Mouse (Mus musculus): ENCODE measurements around the gene Rnf208. TPM values are rescaled to one million over a fixed set of nuclear protein-coding genes. Genes with fewer than 3 reads are reported as not detected.

Gene Rnf208
- polyA plus RNA-seq, 1 experiment = 49.1 TPM

- H3K27me3 ChIP-seq (replicated peaks; ENCODE audit: control insufficient read depth, insufficient read depth, low read length) = no peaks in the 10 kb centered on the region; the same call in 1 of the 2 replicates
- WGBS = 82% methylated on average over 9 of the region's 9 CpGs
- TF ChIP-seq CTCF (conservative IDR thresholded peaks at IDR 0.05; ENCODE audit: insufficient read depth, insufficient read length, low read depth, low read length) (no peak), POLR2A (IDR thresholded peaks at IDR 0.05; ENCODE audit: low read depth, low read length) (no peak)
- no peak overlapping the region for H3K4me3 ChIP-seq (ENCODE audit: insufficient read depth, low read depth, low read length)
- no peak for DNase-seq
- no peak overlapping the region for H3K27ac ChIP-seq (ENCODE audit: insufficient read depth, low read depth, low read length)
- no peaks in the 10 kb centered on the region for H3K4me1 ChIP-seq (ENCODE audit: control insufficient read depth, insufficient read depth, low read length)
- H3K36me3 ChIP-seq (ENCODE audit: control insufficient read depth, insufficient read depth, low read length) = no peaks in the 10 kb centered on the region
Observed at GRCm38 (mm10) chr2:25293706-25294105, 51.7 kb downstream of the Rnf208 start.

Other genes with a start within 250 kb of the Rnf208 start
- gene Nsmf, start 187.9 kb upstream of the Rnf208 start, polyA plus RNA-seq (2012; rRNA removed) = 77.8 and 110 TPM in 2 replicates
- 23.7 and 29.2 TPM in 2 replicates for gene Entpd8, start 162.0 kb upstream of the Rnf208 start, polyA plus RNA-seq (2012; rRNA removed)
- gene Noxa1, start 147.1 kb upstream of the Rnf208 start, polyA plus RNA-seq (2012; rRNA removed) = not detected in 2 replicates
- 5.7 and 7.8 TPM in 2 replicates for gene Nrarp, start 61.5 kb upstream of the Rnf208 start, polyA plus RNA-seq (2012; rRNA removed)
- gene Tor4a, start 45.4 kb upstream of the Rnf208 start, polyA plus RNA-seq (2012; rRNA removed) = 21.8 and 26.9 TPM in 2 replicates
- 62.6 and 70.5 TPM in 2 replicates for gene Nelfb, start 30.8 kb upstream of the Rnf208 start, polyA plus RNA-seq (2012; rRNA removed)
- 0.42 and 0.68 TPM in 2 replicates for gene Stpg3, start 27.6 kb upstream of the Rnf208 start, polyA plus RNA-seq (2012; rRNA removed)
- 0.55 and 0.58 TPM in 2 replicates for gene Fam166a, start 23.5 kb upstream of the Rnf208 start, polyA plus RNA-seq (2012; rRNA removed)
- 313 and 314 TPM in 2 replicates for gene Tubb4b, start 17.6 kb upstream of the Rnf208 start, polyA plus RNA-seq (2012; rRNA removed)
- gene Slc34a3, start 7.9 kb upstream of the Rnf208 start, polyA plus RNA-seq (2012; rRNA removed) = 240 and 299 TPM in 2 replicates
- gene Rnf224, start 5.5 kb upstream of the Rnf208 start, polyA plus RNA-seq (2012; rRNA removed) = 0.06 and 0.12 TPM in 2 replicates
- 0.66 and 1.2 TPM in 2 replicates for gene Cysrt1, start 197 bp downstream of the Rnf208 start, polyA plus RNA-seq (2012; rRNA removed)
- gene AL732309.1, start 4.6 kb downstream of the Rnf208 start, polyA plus RNA-seq (2012; rRNA removed) = 13.0 and 15.2 TPM in 2 replicates
- gene Tmem203, start 13.2 kb downstream of the Rnf208 start, polyA plus RNA-seq (2012; rRNA removed) = 48.9 and 50.7 TPM in 2 replicates
- 81.0 and 85.4 TPM in 2 replicates for gene Tprn, start 20.4 kb downstream of the Rnf208 start, polyA plus RNA-seq (2012; rRNA removed)
- gene Ssna1, start 30.2 kb downstream of the Rnf208 start, polyA plus RNA-seq (2012; rRNA removed) = 46.2 and 48.8 TPM in 2 replicates
- 82.6 and 92.3 TPM in 2 replicates for gene Anapc2, start 30.2 kb downstream of the Rnf208 start, polyA plus RNA-seq (2012; rRNA removed)
- not detected in 2 replicates for gene Tmem210, start 45.9 kb downstream of the Rnf208 start, polyA plus RNA-seq (2012; rRNA removed)
- 2.7 and 3.0 TPM in 2 replicates for gene Lrrc26, start 47.7 kb downstream of the Rnf208 start, polyA plus RNA-seq (2012; rRNA removed)
- gene Grin1, start 76.9 kb downstream of the Rnf208 start, polyA plus RNA-seq (2012; rRNA removed) = 0.34 and 0.41 TPM in 2 replicates
- gene Man1b1, start 90.1 kb downstream of the Rnf208 start, polyA plus RNA-seq (2012; rRNA removed) = 16.6 and 19.6 TPM in 2 replicates
- gene Dpp7, start 114.1 kb downstream of the Rnf208 start, polyA plus RNA-seq (2012; rRNA removed) = 167 and 171 TPM in 2 replicates
- gene Uap1l1, start 123.4 kb downstream of the Rnf208 start, polyA plus RNA-seq (2012; rRNA removed) = 125 and 133 TPM in 2 replicates
- 0.20 and 0.34 TPM in 2 replicates for gene Sapcd2, start 130.1 kb downstream of the Rnf208 start, polyA plus RNA-seq (2012; rRNA removed)
- 18.8 and 23.8 TPM in 2 replicates for gene Entpd2, start 153.6 kb downstream of the Rnf208 start, polyA plus RNA-seq (2012; rRNA removed)
- 73.7 and 99.5 TPM in 2 replicates for gene Npdc1, start 157.1 kb downstream of the Rnf208 start, polyA plus RNA-seq (2012; rRNA removed)
- gene Fut7, start 181.0 kb downstream of the Rnf208 start, polyA plus RNA-seq (2012; rRNA removed) = 0.19 and 0.80 TPM in 2 replicates
- gene Abca2, start 186.4 kb downstream of the Rnf208 start, polyA plus RNA-seq (2012; rRNA removed) = 51.0 and 64.0 TPM in 2 replicates
- 104 and 130 TPM in 2 replicates for gene Clic3, start 214.6 kb downstream of the Rnf208 start, polyA plus RNA-seq (2012; rRNA removed)
- gene Paxx, start 218.8 kb downstream of the Rnf208 start, polyA plus RNA-seq (2012; rRNA removed) = 49.0 and 53.2 TPM in 2 replicates
- gene Ptgds, start 227.8 kb downstream of the Rnf208 start, polyA plus RNA-seq (2012; rRNA removed) = 47.2 and 51.6 TPM in 2 replicates

Data from kidney, adult 2 months (tissue).